Mouse (Mus musculus): ENCODE measurements around the gene Mib2.
A peak's percentile ranks its signal among the peaks of the same experiment; 100 is the strongest.

Mib2 gene

DNA sequence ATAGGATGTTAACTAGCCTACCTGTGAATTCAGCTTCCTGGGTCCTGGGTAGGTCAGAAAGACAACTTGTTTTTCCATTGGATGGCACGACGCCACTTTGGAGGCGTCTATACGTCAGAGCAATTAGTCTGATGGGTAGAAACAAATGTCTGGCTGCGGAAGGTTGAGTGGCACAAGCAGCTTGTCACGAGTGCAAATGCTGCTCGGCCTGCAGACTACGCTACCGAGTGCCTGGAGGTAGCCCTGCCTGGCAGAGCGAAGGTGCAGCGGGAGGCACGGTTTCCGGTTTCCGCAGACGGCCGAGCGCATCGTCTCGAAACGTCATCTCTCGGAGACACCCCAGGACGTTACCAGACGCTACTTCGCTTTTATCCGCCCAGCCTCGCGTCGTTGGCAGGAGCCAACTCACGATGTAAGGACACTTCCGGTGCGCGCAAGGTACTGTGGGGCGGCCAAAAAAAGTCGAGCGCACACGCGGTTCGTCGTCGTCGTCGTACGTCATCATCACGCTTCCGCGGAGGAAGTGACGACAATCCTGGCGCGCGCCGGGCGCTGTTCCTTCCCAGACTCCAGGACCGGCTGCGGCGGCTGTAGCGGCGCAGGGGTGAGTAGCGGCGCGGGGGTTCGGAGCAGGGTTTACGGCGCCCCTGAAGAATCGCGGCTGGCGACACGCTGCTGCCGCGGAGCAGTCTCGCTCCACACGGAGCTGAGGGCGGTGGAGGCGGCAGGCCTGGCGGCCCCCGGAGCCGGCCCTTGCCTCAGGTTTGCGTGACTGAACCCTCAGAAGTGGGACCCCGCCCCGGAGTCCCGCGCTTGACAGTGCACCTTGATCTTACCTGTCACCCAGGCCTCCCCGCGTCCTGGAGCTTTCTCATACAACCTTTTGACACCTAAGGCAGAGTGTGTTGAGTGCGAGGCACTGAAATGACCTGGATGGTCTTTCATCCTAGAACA lies 44.4 kb downstream of the Mib2 start, which contains the start of gene Cdk11b:
Gene Cdk11b (plus strand): TSS at position 517 of the 954 bp plus-strand sequence.
- DNase-seq (ENCODE audit: low read depth, low spot score), result peak; percentile 100

DNA sequence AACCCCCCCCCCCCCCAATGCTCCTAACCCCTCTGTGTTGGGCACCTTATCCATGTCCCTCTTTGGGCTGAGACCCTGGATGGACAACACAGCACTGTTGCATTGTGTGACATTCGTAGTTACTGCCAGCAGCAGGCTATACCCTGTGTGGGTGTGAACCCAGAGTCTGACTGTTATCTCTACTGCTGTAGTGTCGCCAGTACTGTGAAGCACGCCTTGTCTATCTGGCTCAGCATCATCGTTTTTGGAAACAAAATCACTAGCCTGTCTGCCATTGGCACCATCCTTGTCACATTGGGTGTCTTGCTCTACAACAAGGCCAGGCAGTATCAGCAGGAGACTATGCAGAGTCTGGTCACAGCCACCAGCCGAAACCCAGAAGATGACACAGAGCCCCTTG lies 50.7 kb downstream of the Mib2 start:
- DNase-seq (ENCODE audit: low read depth, low spot score), result no peak

DNA sequence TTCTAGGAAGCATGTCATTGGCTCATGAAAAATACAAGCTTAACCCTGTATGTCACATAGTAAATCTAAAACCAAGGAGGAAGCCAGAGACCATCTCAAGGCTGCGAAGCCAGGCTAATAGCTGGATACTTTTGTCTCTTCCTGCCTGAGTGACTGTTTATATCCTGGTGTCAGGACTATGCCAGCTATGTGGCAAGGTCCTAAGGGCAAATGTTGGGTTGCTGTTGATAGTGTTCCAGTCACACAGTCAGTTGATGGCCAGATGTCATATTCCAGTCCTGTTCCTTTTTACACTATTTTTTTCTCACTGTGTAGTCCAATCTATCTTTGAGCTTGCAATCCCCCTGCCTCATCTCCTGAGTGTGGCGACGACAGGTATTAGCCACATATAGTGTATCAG lies 55.7 kb downstream of the Mib2 start:
- no peak for DNase-seq (ENCODE audit: low read depth, low spot score)

DNA sequence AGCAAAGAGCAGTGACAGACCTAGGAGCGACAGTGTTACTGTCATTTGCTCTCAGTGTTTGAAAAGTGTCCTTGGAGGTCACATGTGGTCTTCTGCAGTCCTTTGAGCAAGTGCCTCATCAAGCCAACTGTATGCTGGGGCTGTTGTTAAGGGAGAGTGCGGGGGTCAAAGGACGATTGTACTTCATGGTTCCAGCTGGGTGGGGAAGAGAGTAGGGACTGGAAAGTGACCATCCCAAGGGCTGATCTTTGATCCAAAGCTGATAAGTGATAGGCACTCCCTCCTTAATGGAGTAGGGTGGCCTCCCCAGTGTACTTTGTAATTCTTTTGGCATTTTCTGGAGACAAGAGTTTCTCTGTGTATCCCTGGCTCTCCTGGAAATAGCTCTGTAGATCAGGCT lies 57.1 kb downstream of the Mib2 start:
- no peak for DNase-seq (ENCODE audit: low read depth, low spot score)

DNA sequence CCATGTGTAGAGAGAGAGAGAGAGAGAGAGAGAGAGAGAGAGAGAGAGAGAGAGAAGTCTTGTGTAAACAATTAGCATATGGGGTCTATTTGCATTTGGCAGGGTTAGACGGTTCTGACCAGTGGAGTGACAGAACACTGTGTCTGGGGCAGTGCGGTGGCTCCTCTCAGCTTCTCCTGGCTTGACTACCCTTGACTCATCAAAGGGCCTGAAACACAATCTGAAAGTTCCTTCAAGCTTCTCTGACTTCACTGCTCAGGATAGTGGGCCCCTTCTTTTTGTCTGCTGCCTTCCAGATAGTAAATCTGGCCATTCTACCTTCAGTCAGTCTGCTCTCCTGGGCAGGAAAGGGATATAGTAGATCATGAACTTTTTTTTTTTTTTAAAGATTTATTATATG lies 62.2 kb downstream of the Mib2 start:
- DNase-seq (ENCODE audit: low read depth, low spot score), result no peak

DNA sequence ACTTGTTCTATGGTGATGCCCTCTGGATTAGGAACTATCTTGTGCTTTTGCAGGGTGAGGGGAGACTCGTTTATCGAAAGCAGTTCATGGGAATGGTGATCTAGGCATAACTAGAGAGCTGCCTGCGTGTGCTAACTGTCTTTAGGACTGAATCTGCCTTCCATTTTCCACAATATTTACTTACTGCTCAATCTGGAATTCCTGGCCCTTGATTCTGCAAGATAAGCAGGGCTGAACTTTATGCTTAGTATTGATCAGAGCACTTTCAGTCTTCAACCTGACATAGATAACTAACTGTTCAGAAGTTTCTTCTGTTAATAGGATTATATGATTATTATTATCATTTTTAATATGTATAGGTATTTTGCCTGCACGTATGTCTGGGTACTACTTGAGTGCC lies 63.9 kb downstream of the Mib2 start:
- no peak for DNase-seq (ENCODE audit: low read depth, low spot score)
